Mouse (Mus musculus) gastrocnemius, adult 8-10 months (tissue): ENCODE data around the gene Gm4952. TPM values are rescaled to one million over a fixed set of nuclear protein-coding genes. Genes with fewer than 3 reads are reported as not detected.

ENCODE experiments used
- DNase-seq, 2 experiments: peaks; one replicate each; pipeline ENCODE4 v3.0.0; 2022; ENCODE audit warnings: low spot score in 2 of 2
- total RNA-seq, 4 experiments: library from RNA; stranded (reverse); gene quantifications; 2 replicates each; pipeline ENCODE4 v1.2.4; 2022

Gm4952 gene
- not detected for total RNA-seq

DNA sequence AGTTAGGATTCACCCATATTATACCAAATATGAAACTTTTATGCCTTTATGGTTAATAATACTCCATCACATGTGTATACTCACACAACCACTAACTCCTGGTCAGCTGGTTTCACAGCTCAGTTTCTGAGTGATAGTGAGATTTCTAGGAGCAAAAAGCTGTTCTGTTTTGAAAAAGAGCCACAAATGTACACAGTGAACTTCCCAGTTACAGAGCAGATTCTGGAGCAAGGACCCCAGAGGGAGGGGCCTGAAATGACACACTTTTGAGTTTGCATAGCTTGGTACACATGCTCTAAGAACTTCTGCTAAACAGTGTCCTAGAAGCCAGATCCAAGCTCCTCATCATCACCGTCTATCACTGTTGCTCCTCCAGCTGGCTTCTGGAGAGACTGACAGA lies at the start of gene Gm4952:
Gm4952 (plus strand) TSS at position 301 of the 400 bp plus-strand sequence.
- no peak for DNase-seq

DNA sequence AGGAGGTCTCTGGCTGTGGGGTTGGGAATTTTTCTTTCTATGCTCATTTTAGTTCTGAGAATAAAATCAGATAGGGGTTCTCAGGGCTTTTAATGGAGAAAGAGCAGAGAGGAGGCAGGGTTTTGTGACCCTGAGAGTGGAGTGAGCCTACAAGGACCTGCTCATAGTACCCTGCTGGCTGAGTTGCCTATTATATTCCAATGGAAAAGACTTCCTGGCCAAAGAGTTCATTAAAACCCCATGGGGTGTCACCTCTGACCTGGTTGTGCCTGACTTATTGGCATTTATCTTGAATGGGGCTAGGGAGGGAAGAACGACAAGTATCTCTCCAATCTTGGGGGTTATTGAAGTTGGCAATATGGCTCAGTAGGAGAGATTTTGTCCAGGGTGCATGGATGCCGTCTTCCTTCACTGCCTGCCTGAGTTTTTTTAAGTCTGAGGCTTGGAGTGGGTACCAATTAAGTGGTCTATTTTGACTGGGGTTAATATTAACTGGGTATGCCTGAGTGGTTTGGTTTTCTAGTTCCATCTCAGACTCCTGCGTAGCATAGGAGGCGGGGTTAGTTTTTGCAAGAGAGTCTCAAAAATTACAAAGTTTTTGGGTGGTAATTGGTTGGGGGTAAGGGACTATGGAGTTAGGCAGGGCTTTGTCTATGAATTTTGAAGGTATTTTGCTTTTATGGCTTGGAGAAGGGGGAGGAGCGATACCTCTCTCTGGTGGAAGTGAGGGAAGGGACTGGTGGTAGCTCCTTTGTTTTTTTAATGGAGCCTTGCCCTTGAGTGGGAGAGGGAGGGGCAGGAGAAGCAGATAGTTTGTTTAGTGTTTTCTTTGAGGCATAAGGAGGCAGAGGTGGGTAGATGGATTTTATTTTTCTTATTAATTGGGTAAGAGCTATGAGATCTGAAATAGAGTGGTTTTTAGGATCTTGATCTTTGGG lies 49.5 kb upstream of the Gm4952 start:
- no peak for DNase-seq

DNA sequence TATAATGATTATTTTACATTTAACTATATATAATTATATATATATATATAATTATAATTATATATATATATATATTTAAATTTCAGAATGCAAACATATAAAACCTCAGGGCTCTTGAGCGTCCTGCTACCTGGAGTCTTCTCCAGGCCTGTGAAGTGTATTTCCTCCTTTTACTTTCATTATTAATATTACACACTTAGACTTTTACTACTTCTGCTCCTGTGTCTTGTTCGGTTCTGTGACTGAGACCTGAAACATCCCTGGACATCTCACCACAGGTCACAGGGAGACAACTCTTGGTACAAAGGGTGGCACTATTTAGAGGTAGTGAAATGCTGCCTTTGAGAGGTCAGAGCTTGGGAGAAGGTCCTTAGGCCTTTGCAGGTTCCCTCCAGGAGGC lies 43.5 kb upstream of the Gm4952 start:
- no peak for DNase-seq

DNA sequence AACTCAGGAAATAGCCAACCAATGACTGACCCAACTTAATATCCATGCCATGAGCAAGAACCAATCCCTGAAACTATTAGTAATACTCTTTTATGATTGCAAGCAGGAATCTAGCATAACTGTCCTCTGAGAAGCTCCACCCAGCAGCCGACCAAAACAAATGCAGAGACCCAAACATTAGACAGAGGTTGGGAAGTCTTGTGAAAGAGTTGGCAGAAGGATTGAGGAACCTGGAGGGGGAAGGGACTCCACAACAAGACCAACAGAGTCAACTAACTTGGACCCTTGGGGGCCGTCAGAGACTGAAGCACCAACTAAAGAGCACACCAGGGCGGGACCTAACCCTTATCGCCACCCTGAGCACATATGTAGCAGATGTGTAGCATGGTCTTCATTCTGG lies 41.6 kb upstream of the Gm4952 start:
- no peak for DNase-seq

DNA sequence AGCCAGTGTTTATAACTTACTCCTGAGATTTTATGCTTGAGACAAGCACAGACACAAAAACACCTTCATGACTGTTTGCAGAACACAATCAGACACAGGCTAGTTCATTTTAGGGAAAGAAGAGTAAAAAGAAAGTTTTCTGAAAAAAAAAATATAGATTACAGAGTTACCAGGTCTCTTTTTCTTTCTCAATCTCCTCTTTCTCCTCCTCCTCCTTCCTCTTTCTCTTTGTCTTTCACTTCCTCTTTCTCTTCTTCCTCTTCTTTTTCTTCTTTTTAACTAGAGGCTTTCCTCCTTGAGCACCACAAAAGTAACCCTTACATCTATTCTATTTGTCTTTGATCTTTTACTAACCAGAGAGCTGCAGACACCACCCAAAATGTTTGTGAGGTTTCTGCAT lies 35.6 kb upstream of the Gm4952 start:
- DNase-seq, result no peak

DNA sequence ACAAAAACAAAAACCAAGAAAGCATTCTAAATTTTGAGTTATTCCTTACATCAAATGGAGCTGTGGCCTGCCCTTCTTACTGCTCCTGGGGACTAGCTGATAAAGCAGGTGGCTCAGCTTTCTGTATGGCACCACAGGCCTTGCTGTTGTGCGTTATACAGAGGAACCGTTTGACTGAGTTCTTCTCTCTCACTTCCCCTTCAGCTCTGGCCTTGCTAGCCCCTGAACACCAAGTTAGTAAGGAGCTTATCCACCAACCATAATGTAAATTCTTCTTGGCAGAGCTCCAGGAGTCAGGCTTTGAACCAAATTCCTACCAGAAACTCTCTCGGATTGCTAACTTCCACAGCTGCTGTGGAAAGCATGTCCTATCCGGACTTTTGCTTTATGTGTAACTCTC lies 32.8 kb upstream of the Gm4952 start:
- no peak for DNase-seq

DNA sequence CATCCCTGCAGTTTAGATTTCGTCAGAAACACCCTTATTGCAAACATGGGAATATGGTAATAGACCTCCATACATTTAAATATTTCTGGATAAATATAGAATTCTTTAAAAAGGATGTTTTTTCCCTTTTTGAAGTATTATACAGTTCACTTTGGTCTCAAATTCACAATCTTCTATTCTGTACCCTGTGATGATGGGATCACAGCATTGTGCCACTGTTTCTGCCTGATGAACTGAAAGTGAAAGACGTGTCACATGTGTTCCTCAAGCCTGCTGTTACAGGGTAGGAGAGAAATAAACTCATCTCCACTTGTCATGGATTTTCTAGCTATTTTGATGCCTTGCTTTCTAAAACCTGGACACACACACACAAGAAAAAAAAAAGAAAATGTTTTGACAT lies 28.9 kb upstream of the Gm4952 start:
- DNase-seq, result no peak

DNA sequence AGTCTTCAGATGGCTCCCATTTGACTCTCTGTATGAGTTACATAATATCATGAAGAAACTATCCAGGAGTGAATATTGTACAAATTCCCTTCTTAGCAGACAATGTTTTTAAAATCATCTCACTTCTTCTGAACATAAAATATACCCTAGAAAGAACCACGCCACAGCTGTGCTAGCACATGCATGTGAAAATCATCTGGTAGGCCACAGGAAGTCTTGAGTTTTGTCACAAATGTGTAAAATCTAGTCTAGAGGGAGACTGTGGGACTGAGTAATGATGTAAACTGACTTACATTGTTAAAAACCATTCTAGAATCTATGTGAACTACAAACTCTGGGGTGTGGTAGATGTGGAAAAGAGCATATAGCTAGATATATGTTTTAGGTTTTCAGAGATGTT lies 28.1 kb upstream of the Gm4952 start:
- no peak for DNase-seq

DNA sequence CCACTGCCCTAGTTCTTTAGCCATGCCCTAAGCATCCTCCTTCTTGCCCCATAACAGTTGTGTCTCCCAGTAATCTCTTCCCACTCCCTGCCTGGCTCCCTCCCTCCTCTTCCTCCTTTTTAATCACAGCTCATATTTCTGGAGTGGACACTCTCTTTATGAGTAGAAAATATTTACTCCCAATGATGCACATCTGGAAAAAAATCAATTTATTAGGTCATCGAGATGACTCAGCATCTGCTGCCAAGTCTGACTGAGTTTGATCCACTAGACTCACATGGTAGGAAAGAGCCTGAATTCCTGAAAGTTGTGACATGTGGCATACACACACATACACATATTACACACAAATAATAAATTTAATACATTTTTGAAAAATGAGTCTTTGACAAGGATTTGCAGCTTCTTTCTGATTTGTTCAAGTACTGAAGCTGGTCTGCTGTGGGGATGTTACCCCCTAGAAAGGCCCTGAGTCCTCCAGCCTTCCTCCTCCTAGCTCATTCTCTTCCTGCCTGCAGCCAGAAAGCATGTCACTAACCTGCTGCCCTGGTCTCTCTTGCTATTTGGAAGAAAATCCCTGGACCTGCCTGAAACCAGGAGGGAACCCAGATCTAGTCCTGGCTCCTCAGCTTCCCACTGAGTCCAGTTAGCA lies 27.0 kb upstream of the Gm4952 start:
- no peak for DNase-seq

DNA sequence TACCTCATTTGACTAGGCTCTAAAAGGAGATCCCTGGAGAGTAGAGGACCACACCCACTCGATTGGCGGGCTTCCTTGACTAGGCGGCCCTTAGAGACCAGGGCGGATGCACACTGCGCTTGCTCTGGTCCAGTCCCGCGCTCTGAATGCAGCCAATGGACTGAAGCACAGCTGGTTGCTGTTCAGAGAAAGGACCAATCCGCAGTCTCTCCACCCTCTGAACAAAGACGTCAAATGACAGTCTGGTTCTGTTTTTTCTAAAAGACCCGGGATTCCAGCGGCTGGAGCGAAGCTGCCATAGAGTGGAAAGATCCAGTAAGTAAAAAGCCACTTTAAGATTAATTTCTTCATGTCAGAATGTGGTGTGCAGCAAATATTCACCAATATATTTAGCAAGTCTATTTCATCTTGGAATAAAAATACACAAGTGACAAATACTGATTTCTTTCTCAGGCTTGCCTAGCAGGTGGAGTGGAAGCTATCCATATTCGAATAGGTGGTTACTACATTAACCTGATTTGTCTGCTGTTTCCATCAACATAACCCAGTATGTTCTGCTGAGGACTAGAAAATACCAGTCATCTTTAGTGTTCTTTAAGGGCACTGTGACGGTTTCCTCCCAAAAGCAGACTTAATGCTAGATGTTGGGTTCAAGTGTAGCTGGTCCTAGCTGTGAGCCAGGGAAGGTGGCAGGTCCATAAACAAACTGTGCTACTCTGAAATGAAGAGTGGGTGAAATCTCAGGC lies 26.3 kb upstream of the Gm4952 start:
- DNase-seq, result peak; percentile 91 to 94

DNA sequence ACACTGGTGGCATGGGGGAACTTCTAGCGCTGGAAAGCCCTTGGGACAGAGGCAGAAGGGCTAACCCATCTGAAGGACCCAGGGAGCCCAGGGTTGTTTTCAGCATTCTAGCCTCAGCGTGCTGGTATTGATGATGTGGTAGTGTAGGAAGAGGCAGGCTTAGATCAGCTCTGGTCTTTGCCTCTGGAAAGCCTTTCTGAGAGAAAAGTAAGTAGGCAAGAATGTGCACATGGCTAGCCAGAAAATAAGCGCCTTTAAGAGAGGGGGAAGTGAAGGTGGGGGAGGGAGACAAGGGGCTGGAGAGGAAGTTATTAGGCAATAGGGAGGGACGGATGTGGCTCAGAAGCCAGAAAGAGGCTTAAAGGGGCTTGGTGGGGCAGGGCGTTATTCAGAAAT lies 25.8 kb upstream of the Gm4952 start:
- DNase-seq, result no peak

DNA sequence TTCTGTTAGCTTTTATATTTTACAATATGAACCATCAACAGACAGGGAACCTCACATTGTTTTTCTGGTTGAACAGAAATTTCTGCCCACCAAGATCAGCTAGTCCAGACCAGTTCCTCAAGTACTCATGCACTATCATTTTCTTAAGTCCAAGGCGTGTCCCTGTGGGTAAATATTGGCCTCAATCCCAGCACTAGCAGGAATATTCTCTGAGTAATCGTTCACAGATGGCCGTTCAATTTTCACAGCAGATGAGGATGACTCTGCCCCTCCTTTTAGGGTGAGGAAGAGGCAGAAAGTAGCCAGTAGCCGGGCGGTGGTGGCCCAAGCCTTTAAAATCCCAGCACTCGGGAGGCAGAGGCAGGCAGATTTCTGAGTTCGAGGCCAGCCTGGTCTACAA lies 24.7 kb upstream of the Gm4952 start:
- peak; percentile 29 to 50 for DNase-seq

DNA sequence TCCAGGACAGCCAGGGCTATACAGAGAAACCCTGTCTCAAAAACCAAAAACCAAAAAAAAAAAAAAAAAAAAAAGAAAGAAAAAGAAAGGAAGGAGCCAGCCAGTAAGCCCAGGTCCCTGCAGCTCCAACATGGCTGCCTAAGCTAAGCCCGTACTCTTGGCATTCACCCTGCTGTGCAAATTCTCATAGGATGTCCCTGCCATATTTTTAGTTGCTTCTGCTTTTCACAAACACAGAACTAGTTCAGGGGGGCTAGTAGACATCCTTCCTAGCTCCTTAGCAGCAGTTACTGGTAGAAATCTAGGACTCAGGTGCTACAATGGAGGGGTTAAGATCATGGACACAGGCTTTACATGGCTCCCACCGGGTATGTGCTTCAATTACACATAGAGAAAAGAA lies 24.3 kb upstream of the Gm4952 start:
- DNase-seq, result no peak

DNA sequence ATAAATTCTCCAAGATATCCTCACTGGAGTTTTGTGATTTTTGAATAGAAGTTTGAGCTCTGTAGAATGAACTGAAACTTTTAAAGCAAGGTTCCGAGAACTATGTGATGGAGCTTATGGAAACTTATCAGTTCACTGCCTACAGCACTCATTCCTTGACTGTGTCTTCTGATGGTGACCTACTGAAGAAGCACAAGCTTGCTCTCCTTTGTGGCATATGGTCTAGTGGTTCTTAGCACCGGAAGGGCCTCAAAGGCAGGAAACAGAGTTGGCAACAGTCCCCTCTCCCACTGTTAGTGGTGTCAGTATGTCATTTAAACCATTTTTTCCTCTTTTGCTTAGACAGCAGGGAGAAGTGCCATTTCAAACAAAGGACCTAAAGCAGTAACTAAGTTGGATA lies 23.1 kb upstream of the Gm4952 start:
- no peak for DNase-seq

DNA sequence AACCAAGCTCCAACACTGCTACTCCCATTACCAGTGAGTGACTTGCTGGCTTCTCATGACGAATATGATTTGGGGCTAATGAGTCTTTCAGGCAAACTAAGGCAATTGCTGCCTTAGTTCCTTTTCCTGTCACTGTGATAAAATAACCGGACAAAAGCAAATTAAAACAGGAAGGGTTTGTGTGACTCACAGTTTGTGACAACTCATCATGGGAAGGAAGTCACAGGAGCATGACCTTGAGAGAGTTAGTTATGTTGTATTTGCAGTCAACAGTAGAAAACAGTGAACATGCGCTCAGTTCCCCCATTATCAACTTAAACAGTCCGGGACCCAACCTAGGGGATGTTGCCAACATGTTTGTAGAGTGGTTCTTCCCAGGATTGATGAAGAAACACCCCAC lies 14.5 kb upstream of the Gm4952 start:
- no peak for DNase-seq

DNA sequence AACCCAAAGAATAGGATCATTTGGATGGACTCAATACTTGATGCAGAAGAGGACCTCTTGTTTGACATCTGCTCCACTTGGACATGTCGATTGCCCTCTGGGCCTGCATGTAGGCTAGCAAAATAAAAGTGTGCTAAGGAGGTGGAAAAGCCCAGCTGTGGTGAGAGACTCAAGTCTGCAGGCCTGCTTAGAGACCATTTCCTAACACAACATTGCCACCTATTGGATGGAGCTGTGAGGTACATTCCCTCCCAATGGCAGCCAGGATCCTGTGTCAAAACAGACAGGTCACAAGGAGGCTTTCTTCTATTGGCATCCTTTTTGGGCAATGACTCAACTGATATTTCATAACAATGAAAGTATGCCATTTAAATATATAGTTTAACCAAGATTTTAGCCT lies 7.9 kb upstream of the Gm4952 start:
- DNase-seq, result peak; percentile 25 to 29

DNA sequence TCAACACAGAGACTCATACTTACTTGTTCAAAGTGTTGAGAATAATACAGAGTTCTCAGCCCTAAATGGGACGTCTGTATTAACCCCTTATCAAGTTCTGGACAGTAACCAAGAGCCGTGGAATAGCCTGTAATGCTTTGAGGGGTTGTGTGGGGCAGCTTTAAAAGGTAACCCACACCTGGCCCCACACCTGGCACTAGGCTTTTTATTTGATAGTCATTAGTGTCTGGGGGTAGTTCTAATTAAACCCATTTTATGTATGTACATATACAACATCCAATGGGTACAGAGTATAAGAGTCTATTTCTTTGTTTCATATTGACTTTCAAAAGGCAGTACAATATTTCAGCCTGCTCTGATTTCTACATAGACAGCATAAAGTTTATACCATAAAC lies 4.6 kb upstream of the Gm4952 start:
- no peak for DNase-seq

DNA sequence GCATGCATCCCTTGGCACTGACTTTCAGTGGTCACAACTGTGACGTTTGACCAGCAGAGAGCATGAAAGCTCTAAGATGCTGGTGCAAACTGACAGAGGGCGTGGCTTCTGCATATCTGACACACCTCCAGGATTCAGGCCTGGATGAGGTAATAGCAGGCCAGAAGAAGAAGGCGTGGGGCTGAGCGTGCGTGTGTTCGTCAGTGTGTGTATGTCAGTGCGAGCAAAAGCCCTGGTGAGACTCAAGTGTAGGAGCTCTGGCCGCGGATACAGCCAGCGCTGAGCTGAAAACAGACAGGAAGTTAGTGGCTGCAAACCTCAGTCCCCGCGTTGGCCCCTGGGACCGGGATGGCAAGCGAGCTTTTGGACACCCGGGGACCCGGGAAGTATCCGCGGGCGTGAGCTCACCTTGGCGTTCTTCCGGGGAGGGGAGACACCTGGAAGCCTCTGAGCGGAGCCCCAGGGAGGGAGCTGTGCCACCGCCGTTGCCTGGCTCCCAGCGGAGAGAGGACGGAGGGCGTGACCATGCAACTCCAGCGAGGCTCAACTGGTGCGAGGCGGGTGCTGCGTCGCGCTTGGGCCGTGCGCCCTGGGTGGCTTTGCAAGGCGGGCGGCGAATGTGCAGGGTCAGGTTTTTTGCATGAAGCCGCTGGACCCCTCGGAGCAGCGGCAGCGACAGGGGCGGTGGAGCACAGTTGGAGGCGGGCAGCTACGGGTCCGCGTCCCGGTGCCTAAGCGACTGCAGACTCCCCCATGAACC lies 4.1 kb upstream of the Gm4952 start:
- peak in 1 of 2 experiments; percentile 20 for DNase-seq

DNA sequence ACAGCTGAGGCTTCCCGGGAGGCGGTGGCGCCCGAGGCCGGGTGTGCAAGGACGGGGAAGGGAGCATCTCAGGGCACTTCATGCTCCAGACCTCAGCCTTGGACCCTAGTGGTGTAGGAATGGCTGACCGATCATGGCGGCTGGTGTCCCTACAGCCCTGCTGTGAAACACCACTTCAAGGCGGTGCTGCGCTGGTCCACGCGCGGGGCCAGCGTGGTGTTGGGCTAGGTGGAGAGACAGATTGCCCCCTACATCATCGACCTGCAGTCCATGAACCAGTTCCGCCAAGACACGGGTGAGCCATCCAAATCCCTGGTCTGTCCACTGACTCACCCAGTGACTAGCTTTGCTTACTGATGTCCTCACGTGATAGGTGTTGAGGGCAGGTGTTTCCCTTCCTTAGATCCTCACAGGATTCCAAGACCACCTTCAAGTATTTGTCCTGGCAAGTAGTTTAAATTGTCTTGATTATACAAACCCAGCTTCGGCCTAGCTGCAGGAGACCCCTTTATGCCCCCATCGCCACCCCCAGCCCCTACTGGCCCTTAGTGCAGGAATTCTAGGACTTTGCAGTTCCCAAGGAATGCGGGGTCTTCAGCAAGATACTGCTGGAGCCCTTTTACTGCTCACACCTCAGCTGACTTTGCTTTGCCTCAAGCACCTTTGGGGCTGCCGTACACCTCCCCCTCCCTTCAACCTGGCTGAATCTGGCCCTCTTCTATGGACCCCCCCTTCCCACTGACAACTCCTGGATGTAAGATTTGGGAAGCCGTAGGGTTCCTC lies 3.3 kb upstream of the Gm4952 start:
- DNase-seq, result no peak

DNA sequence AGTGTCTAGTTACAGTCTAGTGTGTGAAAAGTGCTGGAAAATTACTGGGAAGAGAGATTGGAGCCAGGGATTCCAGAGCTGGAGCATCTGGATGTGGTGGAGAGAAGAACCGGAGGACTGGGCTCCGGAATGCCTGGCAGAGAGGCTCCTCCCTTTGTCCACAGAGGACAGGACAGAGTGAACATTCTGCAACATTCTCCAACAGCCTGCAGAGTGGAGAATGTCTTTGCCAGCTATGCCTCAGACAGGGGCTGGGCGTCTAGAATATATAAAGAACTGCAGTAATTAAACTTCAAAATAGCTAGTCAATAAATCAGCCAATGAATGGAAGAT lies 2.7 kb upstream of the Gm4952 start:
- no peak for DNase-seq

DNA sequence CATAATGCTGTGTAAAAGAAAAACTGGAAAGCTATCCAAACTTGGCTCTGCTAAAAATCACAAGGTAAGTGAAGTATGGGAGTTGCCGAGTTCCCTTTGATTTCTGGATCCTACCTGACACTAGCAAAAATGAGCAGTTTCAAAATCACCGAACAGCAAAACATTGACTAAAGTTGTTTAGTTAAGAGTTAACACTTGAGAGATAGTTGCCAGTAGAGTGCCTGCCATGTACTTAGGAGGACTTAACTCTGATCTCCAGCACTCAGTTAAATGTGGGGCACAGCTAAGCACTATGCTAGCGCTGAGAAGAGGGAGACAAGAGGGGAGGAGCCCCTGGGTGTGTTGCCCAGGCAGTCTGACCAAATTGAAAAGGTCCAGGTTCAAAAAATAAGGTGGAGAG lies 1.1 kb upstream of the Gm4952 start:
- no peak for DNase-seq
